Mouse (Mus musculus): ENCODE measurements at regions not wholly inside any gene's neighbourhood (a gene's known extent, or its start where the extent isn't known, plus 50 kb on each side); places are given as distances from the start of the nearest gene placed in this dataset.

- no peaks in the 10 kb centered on the region for H3K4me1 ChIP-seq (replicated peaks; ENCODE audit: control insufficient read depth in 2 of 2, insufficient read depth in 2 of 2, low read length in 1 of 2)
- TF ChIP-seq CTCF (IDR thresholded peaks at IDR 0.05; ENCODE audit: low read depth) (no peak), EP300 (IDR thresholded peaks at IDR 0.05; ENCODE audit: low read depth) (no peak)
- WGBS (ENCODE audit: insufficient replicate concordance) = 62% methylated on average over 9 of the region's 9 CpGs
- H3K27me3 ChIP-seq (ENCODE audit: control insufficient read depth, insufficient read depth, low read length) = no peaks in the 10 kb centered on the region
- no peak overlapping the region for H3K4me3 ChIP-seq (ENCODE audit: insufficient read depth in 1 of 2, low read depth in 2 of 2, low read length in 2 of 2)
- no peak for ATAC-seq (ENCODE audit: insufficient read depth)
- no peaks in the 10 kb centered on the region for H3K9me3 ChIP-seq (ENCODE audit: control insufficient read depth, low read length)
- no peak for DNase-seq (ENCODE audit: low read depth in 3 of 3, low spot score in 3 of 3)
- H3K27ac ChIP-seq = no peak overlapping the region
- H3K4me2 ChIP-seq (ENCODE audit: low read depth) = no peak overlapping the region
- no peak overlapping the region for H3K9ac ChIP-seq (replicated peaks)
- H3K36me3 ChIP-seq (replicated peaks; ENCODE audit: control insufficient read depth, insufficient read depth, low read depth) = no peaks in the 10 kb centered on the region
Observed at GRCm38 (mm10) chr2:166419271-166419670, 263.8 kb upstream of the Sulf2 start.

GRCm38 (mm10) chr2:166418279-166418678 is 262.8 kb upstream of the Sulf2 start:
- H3K4me2 ChIP-seq (ENCODE audit: low read depth) = no peak overlapping the region
- ATAC-seq (ENCODE audit: insufficient read depth) (no peak), DNase-seq (ENCODE audit: low read depth in 3 of 3, low spot score in 3 of 3) (no peak)
- H3K9me3 ChIP-seq (ENCODE audit: control insufficient read depth, low read length) = no peaks in the 10 kb centered on the region
- TF ChIP-seq EP300 (IDR thresholded peaks at IDR 0.05; ENCODE audit: low read depth) = no peak
- no peak for TF ChIP-seq CTCF (IDR thresholded peaks at IDR 0.05; ENCODE audit: low read depth)
- no peaks in the 10 kb centered on the region for H3K27me3 ChIP-seq (ENCODE audit: control insufficient read depth, insufficient read depth, low read length)
- no peak overlapping the region for H3K27ac ChIP-seq
- H3K9ac ChIP-seq (replicated peaks) = no peak overlapping the region
- 62% methylated on average over 8 of the region's 8 CpGs for WGBS (ENCODE audit: insufficient replicate concordance)
- H3K36me3 ChIP-seq (replicated peaks; ENCODE audit: control insufficient read depth, insufficient read depth, low read depth) = no peaks in the 10 kb centered on the region
- H3K4me1 ChIP-seq (replicated peaks; ENCODE audit: control insufficient read depth in 2 of 2, insufficient read depth in 2 of 2, low read length in 1 of 2) = no peaks in the 10 kb centered on the region
- no peak overlapping the region for H3K4me3 ChIP-seq (ENCODE audit: insufficient read depth in 1 of 2, low read depth in 2 of 2, low read length in 2 of 2)

GRCm38 (mm10) chr2:166417628-166418027 is 262.2 kb upstream of the Sulf2 start:
- DNase-seq (ENCODE audit: low read depth in 3 of 3, low spot score in 3 of 3) (no peak), ATAC-seq (ENCODE audit: insufficient read depth) (no peak)
- TF ChIP-seq CTCF (IDR thresholded peaks at IDR 0.05; ENCODE audit: low read depth) (no peak), EP300 (IDR thresholded peaks at IDR 0.05; ENCODE audit: low read depth) (no peak)
- no peaks in the 10 kb centered on the region for H3K9me3 ChIP-seq (ENCODE audit: control insufficient read depth, low read length)
- no peaks in the 10 kb centered on the region for H3K27me3 ChIP-seq (ENCODE audit: control insufficient read depth, insufficient read depth, low read length)
- WGBS (ENCODE audit: insufficient replicate concordance) = 70% methylated on average over 10 of the region's 10 CpGs
- no peak overlapping the region for H3K9ac ChIP-seq (replicated peaks)
- H3K4me2 ChIP-seq (ENCODE audit: low read depth) = no peak overlapping the region
- no peak overlapping the region for H3K4me3 ChIP-seq (ENCODE audit: insufficient read depth in 1 of 2, low read depth in 2 of 2, low read length in 2 of 2)
- H3K36me3 ChIP-seq (replicated peaks; ENCODE audit: control insufficient read depth, insufficient read depth, low read depth) = no peaks in the 10 kb centered on the region
- H3K27ac ChIP-seq = no peak overlapping the region
- H3K4me1 ChIP-seq (replicated peaks; ENCODE audit: control insufficient read depth in 2 of 2, insufficient read depth in 2 of 2, low read length in 1 of 2) = no peaks in the 10 kb centered on the region

GRCm38 (mm10) chr2:166415481-166415965 is 260.1 kb upstream of the Sulf2 start:
- TF ChIP-seq CTCF (IDR thresholded peaks at IDR 0.05; ENCODE audit: low read depth) = no peak
- TF ChIP-seq EP300 (IDR thresholded peaks at IDR 0.05; ENCODE audit: low read depth) = no peak
- H3K4me3 ChIP-seq (ENCODE audit: insufficient read depth in 1 of 2, low read depth in 2 of 2, low read length in 2 of 2) = no peak overlapping the region
- DNase-seq (ENCODE audit: low read depth in 3 of 3, low spot score in 3 of 3) = no peak
- H3K27me3 ChIP-seq (ENCODE audit: control insufficient read depth, insufficient read depth, low read length) = no peaks in the 10 kb centered on the region
- WGBS (ENCODE audit: insufficient replicate concordance) = 75% methylated on average over 16 of the region's 16 CpGs
- H3K9ac ChIP-seq (replicated peaks) = no peak overlapping the region
- no peak overlapping the region for H3K4me2 ChIP-seq (ENCODE audit: low read depth)
- H3K9me3 ChIP-seq (ENCODE audit: control insufficient read depth, low read length) = no peaks in the 10 kb centered on the region
- ATAC-seq (ENCODE audit: insufficient read depth) = no peak
- no peak overlapping the region for H3K27ac ChIP-seq
- no peaks in the 10 kb centered on the region for H3K36me3 ChIP-seq (replicated peaks; ENCODE audit: control insufficient read depth, insufficient read depth, low read depth)
- no peaks in the 10 kb centered on the region for H3K4me1 ChIP-seq (replicated peaks; ENCODE audit: control insufficient read depth in 2 of 2, insufficient read depth in 2 of 2, low read length in 1 of 2)

- 65% methylated on average over 8 of the region's 8 CpGs for WGBS (ENCODE audit: insufficient replicate concordance)
- H3K27me3 ChIP-seq (ENCODE audit: control insufficient read depth, insufficient read depth, low read length) = no peaks in the 10 kb centered on the region
- H3K4me1 ChIP-seq (replicated peaks; ENCODE audit: control insufficient read depth in 2 of 2, insufficient read depth in 2 of 2, low read length in 1 of 2) = no peaks in the 10 kb centered on the region
Observed at GRCm38 (mm10) chr2:166414856-166415255, 259.4 kb upstream of the Sulf2 start.

More at GRCm38 (mm10) chr2:166414856-166415255, 259.4 kb upstream of the Sulf2 start:
- Histone ChIP-seq H3K9ac (replicated peaks) (no peak overlapping the region), H3K36me3 (replicated peaks; ENCODE audit: control insufficient read depth, insufficient read depth, low read depth) (no peaks in the 10 kb centered on the region), H3K27ac (no peak overlapping the region), H3K4me2 (ENCODE audit: low read depth) (no peak overlapping the region), H3K4me3 (ENCODE audit: insufficient read depth in 1 of 2, low read depth in 2 of 2, low read length in 2 of 2) (no peak overlapping the region), H3K9me3 (ENCODE audit: control insufficient read depth, low read length) (no peaks in the 10 kb centered on the region)
- no peak for TF ChIP-seq CTCF (IDR thresholded peaks at IDR 0.05; ENCODE audit: low read depth)
- TF ChIP-seq EP300 (IDR thresholded peaks at IDR 0.05; ENCODE audit: low read depth) = no peak
- ATAC-seq (ENCODE audit: insufficient read depth) (no peak), DNase-seq (ENCODE audit: low read depth in 3 of 3, low spot score in 3 of 3) (no peak)
